Mouse (Mus musculus) limb, embryonic 10.5 days (tissue): ENCODE measurements around the gene Clec16a. TPM values are rescaled to one million over a fixed set of nuclear protein-coding genes. Genes with fewer than 3 reads are reported as not detected.

ENCODE experiments used
- DNase-seq: peaks from one replicate; pipeline ENCODE4 v3.0.0-alpha.2; 2017; ENCODE audit warnings: low spot score
- H3K27ac ChIP-seq: fragments of 300-500 bp; sonication (generic); 2 replicates; pipeline ENCODE4 v1.5.1; 2016; ENCODE audit warnings: mild to moderate bottlenecking
- H3K27me3 ChIP-seq: fragments of 300-500 bp; sonication (generic); 2 replicates; pipeline ENCODE4 v1.6.1; 2016; ENCODE audit warnings: low read depth, mild to moderate bottlenecking; ENCODE audit not compliant: poor library complexity, severe bottlenecking
- H3K36me3 ChIP-seq: fragments of 300-500 bp; sonication (generic); 2 replicates; pipeline ENCODE4 v1.6.1; 2016; ENCODE audit warnings: mild to moderate bottlenecking, moderate library complexity
- H3K4me1 ChIP-seq: fragments of 300-500 bp; sonication (generic); 2 replicates; pipeline ENCODE4 v1.6.1; 2016
- H3K4me3 ChIP-seq: fragments of 300-500 bp; sonication (generic); 2 replicates; pipeline ENCODE4 v1.5.1; 2016; ENCODE audit warnings: mild to moderate bottlenecking, moderate library complexity
- H3K9me3 ChIP-seq: fragments of 300-500 bp; sonication (generic); replicated peaks from 2 replicates; pipeline ENCODE4 v1.6.1; 2016; ENCODE audit warnings: mild to moderate bottlenecking
- WGBS: fragments of 180-500 bp; shearing (Covaris S2); methylation state at CpG from one replicate; pipeline ENCODE4 v1.1.7; 2016; 5-methylcytosine and 5-hydroxymethylcytosine counted together
- polyA plus RNA-seq: library from polyadenylated mRNA; unstranded; fragments of >200 nt; fragmentation: Nextera tagmentation; extraction: Ambion mirVana; gene quantifications from 2 replicates; pipeline ENCODE4 v1.2.1, GENCODE M21; 2016

Gene Clec16a
- polyA plus RNA-seq, 1 experiment from 2014 or later: 27.0 TPM

GRCm38 (mm10) chr16:10683193-10684000 is 138.3 kb downstream of the Clec16a start:
- Histone ChIP-seq H3K4me1 (peaks cover 3% of the 10 kb centered on the region; the same call in 1 of the 2 replicates), H3K4me3 (no peak overlapping the region), H3K36me3 (no peaks in the 10 kb centered on the region), H3K27ac (no peak overlapping the region), H3K27me3 (no peaks in the 10 kb centered on the region), H3K9me3 (no peaks in the 10 kb centered on the region)
- no peak for DNase-seq
- WGBS: 84% methylated on average over 8 of the region's 8 CpGs

GRCm38 (mm10) chr16:10689748-10690318 is 144.7 kb downstream of the Clec16a start:
- DNase-seq: no peak

GRCm38 (mm10) chr16:10690442-10690841 is 145.3 kb downstream of the Clec16a start:
- Histone ChIP-seq H3K27ac (no peak overlapping the region), H3K9me3 (no peaks in the 10 kb centered on the region), H3K4me3 (no peak overlapping the region), H3K27me3 (no peaks in the 10 kb centered on the region), H3K36me3 (no peaks in the 10 kb centered on the region), H3K4me1 (peaks cover 16% of the 10 kb centered on the region)
- no peak for DNase-seq
- WGBS: 88% methylated on average over 3 of the region's 3 CpGs

More at GRCm38 (mm10) chr16:10689748-10690318, 144.7 kb downstream of the Clec16a start:
- 81% methylated on average over 6 of the region's 6 CpGs for WGBS
- Histone ChIP-seq H3K36me3 (no peaks in the 10 kb centered on the region), H3K27ac (0 out of 2 replicates have a peak overlapping the region, but pooled peaks have one; percentile 31), H3K27me3 (no peaks in the 10 kb centered on the region), H3K4me1 (peaks cover 13% of the 10 kb centered on the region), H3K9me3 (no peaks in the 10 kb centered on the region), H3K4me3 (no peak overlapping the region)

- no peak overlapping the region for H3K4me3 ChIP-seq
- no peak for DNase-seq
- WGBS: 88% methylated on average over 5 of the region's 5 CpGs
- H3K9me3 ChIP-seq: no peaks in the 10 kb centered on the region
- no peaks in the 10 kb centered on the region for H3K27me3 ChIP-seq
- H3K4me1 ChIP-seq: peaks cover 16% of the 10 kb centered on the region
- no peak overlapping the region for H3K27ac ChIP-seq
- H3K36me3 ChIP-seq: no peaks in the 10 kb centered on the region
These were observed 146.6 kb downstream of the Clec16a start for GRCm38 (mm10) chr16:10691705-10692104.

GRCm38 (mm10) chr16:10692848-10693247 is 147.7 kb downstream of the Clec16a start:
- no peaks in the 10 kb centered on the region for H3K27me3 ChIP-seq
- no peaks in the 10 kb centered on the region for H3K36me3 ChIP-seq
- H3K4me3 ChIP-seq: no peak overlapping the region
- H3K4me1 ChIP-seq: peaks cover 23% of the 10 kb centered on the region
- 93% methylated on average over 8 of the region's 8 CpGs for WGBS
- H3K27ac ChIP-seq: no peak overlapping the region
- H3K9me3 ChIP-seq: no peaks in the 10 kb centered on the region
- no peak for DNase-seq

GRCm38 (mm10) chr16:10693424-10693823 is 148.3 kb downstream of the Clec16a start:
- Histone ChIP-seq H3K4me3 (no peak overlapping the region), H3K27ac (no peak overlapping the region), H3K4me1 (peaks cover 29% of the 10 kb centered on the region), H3K9me3 (no peaks in the 10 kb centered on the region), H3K36me3 (no peaks in the 10 kb centered on the region), H3K27me3 (no peaks in the 10 kb centered on the region)
- no peak for DNase-seq
- whole genome bisulfite sequencing: 83% methylated on average over 1 of the region's 1 CpGs

- Histone ChIP-seq H3K27ac (no peak overlapping the region), H3K36me3 (no peaks in the 10 kb centered on the region), H3K27me3 (no peaks in the 10 kb centered on the region), H3K9me3 (no peaks in the 10 kb centered on the region), H3K4me3 (no peak overlapping the region), H3K4me1 (peaks cover 38% of the 10 kb centered on the region)
- DNase-seq: no peak
- WGBS: 62% methylated on average over 11 of the region's 11 CpGs
These were observed 149.3 kb downstream of the Clec16a start for GRCm38 (mm10) chr16:10694414-10694851.

GRCm38 (mm10) chr16:10697861-10698659 is 152.9 kb downstream of the Clec16a start:
- peaks cover 63% of the 10 kb centered on the region for H3K4me1 ChIP-seq
- H3K9me3 ChIP-seq: no peaks in the 10 kb centered on the region
- DNase-seq: no peak
- WGBS: 63% methylated on average over 6 of the region's 6 CpGs
- no peak overlapping the region for H3K4me3 ChIP-seq
- no peaks in the 10 kb centered on the region for H3K36me3 ChIP-seq
- H3K27me3 ChIP-seq: no peaks in the 10 kb centered on the region
- H3K27ac ChIP-seq: peak overlapping the region; percentile 56

GRCm38 (mm10) chr16:10699316-10699715 is 154.2 kb downstream of the Clec16a start:
- Histone ChIP-seq H3K4me1 (peaks cover 72% of the 10 kb centered on the region), H3K4me3 (no peak overlapping the region), H3K36me3 (no peaks in the 10 kb centered on the region), H3K27me3 (no peaks in the 10 kb centered on the region), H3K27ac (0 out of 2 replicates have a peak overlapping the region, but pooled peaks have one; percentile 56), H3K9me3 (no peaks in the 10 kb centered on the region)
- no peak for DNase-seq
- 72% methylated on average over 3 of the region's 3 CpGs for WGBS

- Histone ChIP-seq H3K9me3 (no peaks in the 10 kb centered on the region), H3K27ac (peak overlapping the region; percentile 46; the same call in 1 of the 2 replicates), H3K4me3 (no peak overlapping the region), H3K4me1 (peaks cover 66% of the 10 kb centered on the region), H3K36me3 (no peaks in the 10 kb centered on the region), H3K27me3 (no peaks in the 10 kb centered on the region)
- DNase-seq: no peak
- WGBS: 50% methylated on average over 2 of the region's 2 CpGs
These were observed 155.0 kb downstream of the Clec16a start for GRCm38 (mm10) chr16:10700160-10700559.

GRCm38 (mm10) chr16:10702399-10702798 is 157.3 kb downstream of the Clec16a start:
- no peak for DNase-seq
- Histone ChIP-seq H3K4me1 (peaks cover 63% of the 10 kb centered on the region), H3K36me3 (no peaks in the 10 kb centered on the region), H3K27me3 (no peaks in the 10 kb centered on the region), H3K27ac (0 out of 2 replicates have a peak overlapping the region, but pooled peaks have one; percentile 10), H3K4me3 (no peak overlapping the region), H3K9me3 (no peaks in the 10 kb centered on the region)
- WGBS: 49% methylated on average over 2 of the region's 2 CpGs

- Histone ChIP-seq H3K4me3 (no peak overlapping the region), H3K36me3 (no peaks in the 10 kb centered on the region), H3K27ac (peak overlapping the region; percentile 53), H3K27me3 (no peaks in the 10 kb centered on the region), H3K4me1 (peaks cover 47% of the 10 kb centered on the region), H3K9me3 (no peaks in the 10 kb centered on the region)
- DNase-seq: no peak
- whole genome bisulfite sequencing: 90% methylated on average over 4 of the region's 4 CpGs
These were observed 158.8 kb downstream of the Clec16a start for GRCm38 (mm10) chr16:10703932-10704331.
